Mouse (Mus musculus) gastrocnemius, postnatal 4 days (tissue): ENCODE results near the gene Plce1. TPM values are rescaled to one million over a fixed set of nuclear protein-coding genes. Genes with fewer than 3 reads are reported as not detected.

Experiments used
- DNase-seq, 2 experiments: peaks; one replicate each; pipeline ENCODE4 v3.0.0; 2021 to 2022; ENCODE audit warnings: low spot score in 2 of 2, mixed read lengths in 2 of 2
- total RNA-seq, 2 experiments: library from RNA; stranded (reverse); gene quantifications; 2 replicates each; pipeline ENCODE4 v1.2.3; 2021

The Plce1 gene
- total RNA-seq, 2 experiments from 2014 or later: 53.1 to 56.9 TPM

DNA sequence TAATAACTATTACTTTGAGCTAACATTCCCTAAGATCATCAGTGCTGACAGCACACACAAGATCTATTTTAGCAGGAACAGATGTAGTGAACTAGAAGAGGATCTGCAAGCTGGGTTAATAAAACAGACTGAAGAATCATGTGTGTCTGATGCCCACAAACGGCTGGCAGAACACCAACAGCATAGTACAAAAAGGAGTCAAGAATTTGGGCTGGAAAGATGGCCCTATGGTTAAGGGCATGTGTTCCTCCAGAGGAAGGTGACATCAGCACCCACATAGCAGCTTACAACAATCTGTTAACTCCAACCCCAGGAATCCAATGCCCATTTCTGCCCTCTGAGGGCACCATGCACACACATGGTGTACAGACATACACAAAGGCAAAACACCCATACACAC is 317.4 kb downstream of the Plce1 start:
- DNase-seq: peak in 1 of 2 experiments; percentile 15

DNA sequence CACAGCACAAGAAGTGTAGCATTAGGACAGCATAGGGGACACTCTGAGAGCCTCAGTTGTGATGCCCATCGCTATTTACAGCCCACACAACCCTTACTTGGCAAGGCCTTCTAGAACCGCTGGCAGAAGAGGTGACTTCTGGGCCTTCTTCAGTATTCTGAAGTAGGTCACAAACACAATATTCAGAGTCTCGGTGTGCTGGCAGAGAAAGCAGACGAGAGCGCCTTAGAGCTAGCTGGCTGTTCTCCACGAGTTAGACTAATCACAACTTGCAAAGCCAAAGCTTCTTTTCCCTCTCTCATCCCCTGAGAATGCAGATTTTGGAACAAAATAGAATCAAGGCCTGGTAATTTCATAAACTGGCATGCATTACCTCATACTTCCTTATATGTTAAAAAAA is 317.9 kb downstream of the Plce1 start:
- peak in 1 of 2 experiments; percentile 20 for DNase-seq

DNA sequence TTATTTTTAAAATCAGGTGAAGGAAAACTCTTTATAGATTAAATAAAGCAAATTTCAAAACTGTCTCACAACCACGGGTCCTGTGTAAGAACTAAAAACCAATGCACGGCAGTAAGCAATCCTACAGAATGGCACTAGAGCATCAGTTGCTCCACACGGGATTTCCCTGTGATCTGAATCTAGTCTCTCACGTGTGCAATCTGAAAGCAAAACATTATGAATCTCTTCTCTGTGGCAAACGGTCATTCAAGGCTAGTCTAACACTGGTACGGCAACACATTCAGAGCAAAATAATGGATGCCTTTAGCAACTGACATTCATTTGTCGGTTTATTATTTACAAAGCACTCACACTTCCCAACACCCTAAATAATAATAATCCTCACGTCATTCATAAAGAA is 337.3 kb downstream of the Plce1 start:
- no peak for DNase-seq

DNA sequence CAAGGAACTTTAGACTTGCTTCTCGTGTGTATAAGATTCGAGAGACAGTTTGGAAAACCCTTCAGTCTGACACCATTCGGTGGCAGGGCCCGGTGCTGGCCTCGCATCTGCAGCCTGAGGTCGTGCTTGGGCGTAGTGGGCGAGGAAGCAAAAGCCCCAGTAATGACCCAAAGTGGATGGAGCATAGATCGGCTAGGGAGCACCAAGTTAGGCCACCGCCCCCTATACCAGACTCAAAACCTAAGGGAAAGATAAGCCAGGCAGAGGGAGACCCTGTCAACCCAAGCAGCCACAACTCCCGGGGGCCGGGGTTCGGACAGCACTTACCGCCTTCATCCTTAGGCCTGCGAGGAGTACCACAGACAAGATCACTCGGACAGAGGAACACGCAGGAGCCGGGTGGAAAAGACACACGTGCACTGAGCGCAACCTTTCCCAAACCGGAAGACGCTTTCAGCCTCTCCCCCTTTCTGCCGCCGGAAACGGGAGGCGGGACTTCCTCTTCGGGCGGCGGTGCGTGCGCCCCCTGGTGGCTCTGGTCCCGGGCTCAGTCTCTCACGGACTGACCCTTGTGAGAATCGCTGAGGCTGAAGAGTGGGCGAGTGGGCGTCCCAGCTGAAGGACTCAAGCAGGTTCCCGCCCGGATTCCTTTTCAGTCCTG is 338.0 kb downstream of the Plce1 start, which contains the start of gene Noc3l:
Noc3l (minus strand) TSS at position 472 of the 661 bp plus-strand sequence.
- DNase-seq: peak; percentile 95

DNA sequence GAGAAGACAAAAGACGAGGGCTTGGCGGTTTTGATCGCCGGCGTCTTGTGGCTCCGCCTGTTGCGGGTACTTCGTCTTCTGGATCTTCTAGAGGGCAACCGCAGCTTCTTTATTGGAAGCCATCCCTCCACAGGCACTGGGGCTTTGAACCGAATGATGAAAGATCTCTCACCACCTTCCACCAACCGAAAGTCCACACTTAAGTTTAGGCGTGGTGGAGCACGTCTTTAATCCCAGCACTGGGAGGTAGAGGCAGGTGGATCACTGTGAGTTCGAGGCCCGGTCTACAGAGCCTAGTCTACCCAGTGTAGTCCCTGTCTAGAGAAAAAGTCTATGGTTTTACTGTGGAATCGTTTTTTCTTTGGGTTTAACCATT is 338.5 kb downstream of the Plce1 start:
- no peak for DNase-seq

DNA sequence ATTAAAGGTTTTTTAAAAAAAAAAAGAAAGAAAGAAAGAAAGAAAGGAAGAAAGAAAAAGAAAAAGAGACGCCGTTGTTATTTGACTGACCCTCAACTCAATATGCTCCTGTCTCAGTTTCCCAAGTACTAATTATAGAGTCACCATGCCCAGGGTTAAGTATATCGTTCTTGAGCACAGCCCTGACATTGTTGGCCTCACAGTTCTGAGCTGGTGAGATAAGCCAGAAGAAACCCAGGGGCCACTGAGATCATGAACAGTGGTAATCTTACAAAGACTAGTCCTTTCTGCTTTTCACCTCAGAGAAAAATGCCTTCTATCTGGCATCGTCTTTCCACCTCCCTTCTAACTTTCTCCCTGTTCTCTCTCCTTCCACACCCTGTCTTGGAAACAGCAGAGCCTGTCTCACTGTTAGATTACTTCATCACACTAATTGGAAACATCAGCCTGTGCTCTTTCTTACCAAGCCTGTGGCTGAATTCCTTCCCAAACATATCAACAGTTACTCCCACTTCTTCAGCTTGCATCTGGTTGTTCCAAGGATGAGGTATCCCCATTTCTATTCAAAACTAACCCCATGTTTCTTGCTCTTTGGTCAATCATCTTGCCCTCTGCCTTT is 339.4 kb downstream of the Plce1 start:
- DNase-seq: no peak

DNA sequence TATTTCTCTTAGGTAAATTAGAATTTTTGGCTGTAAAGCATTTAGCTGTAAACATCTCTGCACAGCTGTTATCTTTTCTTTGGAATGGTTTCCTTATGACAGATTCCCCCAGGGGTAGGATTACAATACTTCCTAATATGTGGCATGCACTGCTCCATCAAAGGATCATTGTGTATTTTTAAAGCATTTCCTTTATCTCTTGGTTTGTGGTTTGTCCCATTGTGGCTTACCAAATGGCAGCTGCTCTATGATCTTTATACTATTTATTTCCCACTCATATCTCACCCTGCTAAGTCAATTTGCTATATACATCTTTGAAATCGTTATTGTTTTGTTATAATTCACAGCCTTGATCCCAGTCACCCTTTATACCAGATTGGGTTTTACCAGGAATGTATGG is 352.3 kb downstream of the Plce1 start:
- DNase-seq: no peak

Other genes starting within 250 kb of the Plce1 start
- 1 to 10 TPM; 3.3 to 3.8 TPM for gene Lgi1, start 216.6 kb upstream of the Plce1 start, total RNA-seq
- 1 to 10 TPM; 2.6 to 2.7 TPM for gene Slc35g1, start 85.1 kb upstream of the Plce1 start, total RNA-seq